Mouse (Mus musculus): ENCODE results near the gene Nrap. TPM values are rescaled to one million over a fixed set of nuclear protein-coding genes. Genes with fewer than 3 reads are reported as not detected.

Nrap gene
- polyA plus RNA-seq, 1 experiment from 2014 or later = 0.36 TPM

GRCm38 (mm10) chr19:56288436-56288835 is 101.4 kb downstream of the Nrap start:
- Histone ChIP-seq H3K27ac (peak overlapping the region; percentile 71; the same call in 1 of the 2 replicates), H3K27me3 (replicated peaks) (no peaks in the 10 kb centered on the region), H3K36me3 (no peaks in the 10 kb centered on the region), H3K4me1 (peaks cover 13% of the 10 kb centered on the region), H3K9me3 (no peaks in the 10 kb centered on the region), H3K4me2 (peak overlapping the region; percentile 34), H3K9ac (no peak overlapping the region), H3K4me3 (replicated peaks) (peak overlapping the region; percentile 27)
- ATAC-seq (ENCODE audit: insufficient read depth, low FRiP score, low read depth) = no peak
- 60% methylated on average over 4 of the region's 4 CpGs for WGBS

- Histone ChIP-seq H3K27ac (peak overlapping the region; percentile 71), H3K4me3 (replicated peaks) (peak overlapping the region; percentile 27), H3K36me3 (no peaks in the 10 kb centered on the region), H3K9me3 (no peaks in the 10 kb centered on the region), H3K9ac (no peak overlapping the region), H3K4me1 (peaks cover 13% of the 10 kb centered on the region), H3K4me2 (peak overlapping the region; percentile 34), H3K27me3 (replicated peaks) (no peaks in the 10 kb centered on the region)
- WGBS = 63% methylated on average over 15 of the region's 15 CpGs
- ATAC-seq (ENCODE audit: insufficient read depth, low FRiP score, low read depth) = peak; percentile 50; the same call in 1 of the 2 replicates
Observed at GRCm38 (mm10) chr19:56287580-56288367, 102.1 kb downstream of the Nrap start.

DNA sequence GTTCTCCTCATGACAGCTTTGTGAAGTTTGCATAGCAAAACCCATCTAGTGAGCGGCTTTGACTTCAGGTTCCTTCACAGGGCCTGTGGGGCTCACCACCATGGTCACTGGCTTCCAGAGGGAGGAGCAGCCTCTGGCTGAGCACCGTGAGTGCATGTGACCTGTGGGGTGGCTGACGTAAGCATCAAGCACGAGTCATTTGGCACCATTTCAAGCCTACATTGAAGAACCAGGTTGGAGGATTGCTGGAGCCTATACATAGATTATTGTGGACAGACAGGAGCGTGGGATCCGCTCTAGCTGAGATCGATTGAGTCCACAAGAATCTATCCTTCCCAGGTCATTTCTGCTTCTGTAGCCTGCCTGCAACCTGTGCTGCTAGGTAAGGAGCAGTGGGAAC is 103.0 kb downstream of the Nrap start, which contains the start of gene Habp2:
TSS of gene Habp2 (plus strand) at position 272 of the 400 bp plus-strand sequence.
- H3K4me2 ChIP-seq = peak within 1 kb of the TSS; percentile 34
- no peaks in the 10 kb centered on the region for H3K36me3 ChIP-seq
- H3K9ac ChIP-seq = no peak within 1 kb of the TSS
- H3K27me3 ChIP-seq (replicated peaks) = no peaks in the 10 kb centered on the region
- H3K4me1 ChIP-seq = peaks cover 8% of the 10 kb centered on the region; the same call in 1 of the 2 replicates
- ATAC-seq (ENCODE audit: insufficient read depth, low FRiP score, low read depth) = no peak; the same call in 1 of the 2 replicates
- H3K4me3 ChIP-seq (replicated peaks) = peak within 1 kb of the TSS; percentile 27
- H3K27ac ChIP-seq = peak within 1 kb of the TSS; percentile 71
- no peaks in the 10 kb centered on the region for H3K9me3 ChIP-seq
- 58% methylated on average over 7 of the region's 7 CpGs for WGBS

- no peak overlapping the region for H3K4me2 ChIP-seq
- 72% methylated on average over 4 of the region's 4 CpGs for WGBS
- ATAC-seq (ENCODE audit: insufficient read depth, low FRiP score, low read depth) = no peak
- H3K9me3 ChIP-seq = no peaks in the 10 kb centered on the region
- no peaks in the 10 kb centered on the region for H3K36me3 ChIP-seq
- no peak overlapping the region for H3K27ac ChIP-seq
- no peak overlapping the region for H3K9ac ChIP-seq
- H3K4me3 ChIP-seq (replicated peaks) = no peak overlapping the region
- no peaks in the 10 kb centered on the region for H3K27me3 ChIP-seq (replicated peaks)
- no peaks in the 10 kb centered on the region for H3K4me1 ChIP-seq
Observed at GRCm38 (mm10) chr19:56285222-56285621, 104.6 kb downstream of the Nrap start.

DNA sequence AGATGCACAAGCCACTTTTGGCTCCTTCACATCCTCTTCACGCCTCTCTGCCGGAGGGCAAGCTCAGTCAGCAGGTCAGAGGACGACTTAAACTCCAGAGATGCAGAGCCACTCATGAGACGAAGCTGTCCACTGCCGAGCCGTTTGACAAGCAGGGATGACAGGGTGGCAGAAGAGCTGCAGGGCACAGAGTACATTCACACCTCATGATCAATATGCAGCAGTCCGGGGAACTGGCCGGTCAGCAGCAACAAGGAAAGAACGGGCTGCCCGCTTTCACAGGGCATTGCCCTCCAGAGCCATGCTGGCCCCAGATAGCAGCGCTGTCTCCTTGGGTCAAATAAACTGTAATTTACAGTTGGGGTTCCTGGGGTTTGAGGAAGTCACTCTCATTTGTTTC is 111.5 kb downstream of the Nrap start:
- Histone ChIP-seq H3K36me3 (no peaks in the 10 kb centered on the region), H3K4me1 (no peaks in the 10 kb centered on the region), H3K4me3 (replicated peaks) (no peak overlapping the region), H3K9me3 (no peaks in the 10 kb centered on the region), H3K27ac (no peak overlapping the region), H3K4me2 (no peak overlapping the region), H3K9ac (no peak overlapping the region), H3K27me3 (replicated peaks) (no peaks in the 10 kb centered on the region)
- no peak for ATAC-seq (ENCODE audit: insufficient read depth, low FRiP score, low read depth)
- 82% methylated on average over 11 of the region's 11 CpGs for WGBS

DNA sequence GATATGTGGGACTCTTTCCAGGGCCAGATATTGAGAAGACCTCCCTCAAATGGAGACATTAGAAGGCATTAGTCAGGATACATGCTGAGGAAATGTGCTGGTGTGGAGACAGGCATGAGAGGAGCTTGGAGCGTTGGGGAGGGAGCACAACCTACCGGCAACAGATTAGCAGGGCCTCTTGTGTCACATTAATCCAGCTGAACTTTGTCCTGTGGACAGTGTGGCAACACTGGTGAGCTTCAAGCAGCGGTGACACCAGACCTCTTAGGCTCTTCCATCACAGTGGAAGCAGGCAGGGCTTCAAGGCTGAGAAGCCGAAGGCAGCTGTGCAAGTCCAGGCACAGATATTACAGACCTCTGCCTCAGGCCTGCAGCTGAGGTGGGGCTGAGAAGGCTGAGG is 111.9 kb downstream of the Nrap start:
- no peaks in the 10 kb centered on the region for H3K36me3 ChIP-seq
- H3K4me1 ChIP-seq = no peaks in the 10 kb centered on the region
- H3K4me3 ChIP-seq (replicated peaks) = no peak overlapping the region
- H3K27me3 ChIP-seq (replicated peaks) = no peaks in the 10 kb centered on the region
- no peak overlapping the region for H3K9ac ChIP-seq
- no peak overlapping the region for H3K27ac ChIP-seq
- H3K4me2 ChIP-seq = no peak overlapping the region
- WGBS = 54% methylated on average over 4 of the region's 4 CpGs
- H3K9me3 ChIP-seq = no peaks in the 10 kb centered on the region
- ATAC-seq (ENCODE audit: insufficient read depth, low FRiP score, low read depth) = no peak; the same call in 1 of the 2 replicates

- Histone ChIP-seq H3K4me2 (no peak overlapping the region), H3K36me3 (no peaks in the 10 kb centered on the region), H3K27me3 (replicated peaks) (no peaks in the 10 kb centered on the region), H3K4me3 (replicated peaks) (no peak overlapping the region), H3K9me3 (no peaks in the 10 kb centered on the region), H3K9ac (no peak overlapping the region), H3K4me1 (no peaks in the 10 kb centered on the region), H3K27ac (no peak overlapping the region)
- 50% methylated on average over 3 of the region's 3 CpGs for WGBS
- no peak for ATAC-seq (ENCODE audit: insufficient read depth, low FRiP score, low read depth)
Observed at GRCm38 (mm10) chr19:56277140-56277804, 112.6 kb downstream of the Nrap start.

DNA sequence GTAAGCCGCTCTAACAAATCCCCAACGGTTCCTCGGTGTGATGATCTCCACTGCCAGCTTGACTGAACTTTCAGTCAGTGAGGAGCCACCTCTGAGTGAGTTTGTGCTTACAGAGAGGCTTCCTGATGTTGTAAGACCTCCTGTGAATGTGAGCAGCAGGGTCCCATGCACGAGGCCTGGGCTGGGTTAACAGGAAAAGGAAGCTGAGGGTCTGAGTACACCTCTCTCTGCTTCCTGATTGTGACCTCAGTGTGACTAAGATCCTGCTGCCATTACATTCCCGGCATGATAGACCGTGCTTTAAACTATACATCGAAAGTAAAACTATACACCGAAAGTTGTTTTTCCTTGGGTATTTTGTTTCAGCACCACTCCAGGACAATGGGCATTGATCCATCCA is 117.8 kb downstream of the Nrap start:
- ATAC-seq (ENCODE audit: insufficient read depth, low FRiP score, low read depth) = no peak
- no peak overlapping the region for H3K27ac ChIP-seq
- H3K36me3 ChIP-seq = no peaks in the 10 kb centered on the region
- no peak overlapping the region for H3K4me2 ChIP-seq
- H3K9me3 ChIP-seq = no peaks in the 10 kb centered on the region
- no peak overlapping the region for H3K9ac ChIP-seq
- no peak overlapping the region for H3K4me3 ChIP-seq (replicated peaks)
- H3K27me3 ChIP-seq (replicated peaks) = no peaks in the 10 kb centered on the region
- WGBS = 78% methylated on average over 8 of the region's 8 CpGs
- H3K4me1 ChIP-seq = no peaks in the 10 kb centered on the region

Other genes starting within 250 kb of the Nrap start
- gene Habp2, start 102.9 kb downstream of the Nrap start, polyA plus RNA-seq (2015; fragmentation: Nextera tagmentation; extraction: Ambion mirVana) = 36.4 and 52.0 TPM in 2 replicates
- 28.7 and 31.6 TPM in 2 replicates for gene Casp7, start 7.1 kb upstream of the Nrap start, polyA plus RNA-seq (2015; fragmentation: Nextera tagmentation; extraction: Ambion mirVana)
- gene Plekhs1, start 71.6 kb upstream of the Nrap start, polyA plus RNA-seq (2015; fragmentation: Nextera tagmentation; extraction: Ambion mirVana) = 1.2 and 1.4 TPM in 2 replicates
- 24.9 and 25.7 TPM in 2 replicates for gene Dclre1a, start 158.2 kb upstream of the Nrap start, polyA plus RNA-seq (2015; fragmentation: Nextera tagmentation; extraction: Ambion mirVana)
- gene Nhlrc2, start 158.2 kb upstream of the Nrap start, polyA plus RNA-seq (2015; fragmentation: Nextera tagmentation; extraction: Ambion mirVana) = 16.6 and 16.9 TPM in 2 replicates